Mouse (Mus musculus): Measurements from ENCODE around the gene Noto.

Noto gene

DNA sequence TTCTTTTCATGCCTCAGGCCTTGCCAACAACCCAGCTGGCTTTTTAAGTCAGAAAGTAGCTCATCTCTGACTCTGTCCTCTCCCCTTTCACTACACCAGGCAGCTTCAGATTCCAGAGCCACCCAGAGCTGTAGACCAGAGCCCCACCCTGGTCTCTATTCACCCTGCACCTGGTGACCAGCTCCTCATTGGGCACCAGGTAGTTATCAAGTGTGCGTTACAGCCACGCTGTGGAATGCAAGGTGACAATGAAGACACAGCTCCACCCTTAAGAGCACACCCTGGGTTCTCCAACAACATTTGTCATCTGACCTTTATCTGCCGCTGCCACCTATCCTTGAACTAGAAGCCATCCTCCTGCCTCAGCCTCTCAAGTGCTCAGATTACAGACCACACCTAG is 51.9 kb downstream of the Noto start:
- no peak for DNase-seq (ENCODE audit: low spot score in 2 of 2)

DNA sequence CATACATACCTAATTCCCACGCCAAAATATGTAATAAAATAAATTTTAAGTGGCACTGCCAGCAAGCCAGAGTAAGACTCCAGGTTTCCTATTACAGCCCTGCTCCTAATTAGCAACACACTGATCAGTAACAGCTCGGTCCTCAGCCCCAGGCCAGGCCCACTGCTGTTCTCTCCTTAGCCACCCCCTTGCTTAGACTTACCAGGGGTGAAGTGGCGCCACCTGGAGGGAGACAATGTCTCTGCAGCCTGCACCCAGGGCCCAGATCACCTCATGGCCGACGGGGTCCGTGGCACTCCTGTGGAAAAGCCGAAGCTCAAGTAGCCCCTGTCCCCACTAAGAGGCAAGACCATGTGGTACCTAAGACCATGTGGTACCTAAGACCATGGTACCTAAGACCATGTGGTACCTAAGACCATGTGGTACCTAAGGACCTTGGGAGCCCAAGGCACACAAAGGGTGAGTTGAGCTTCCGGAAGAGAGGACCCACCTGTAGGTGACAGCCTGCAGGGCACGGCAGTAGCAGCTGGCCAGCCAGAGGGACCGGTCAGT is 53.8 kb downstream of the Noto start:
- no peak for DNase-seq (ENCODE audit: low spot score in 2 of 2)

DNA sequence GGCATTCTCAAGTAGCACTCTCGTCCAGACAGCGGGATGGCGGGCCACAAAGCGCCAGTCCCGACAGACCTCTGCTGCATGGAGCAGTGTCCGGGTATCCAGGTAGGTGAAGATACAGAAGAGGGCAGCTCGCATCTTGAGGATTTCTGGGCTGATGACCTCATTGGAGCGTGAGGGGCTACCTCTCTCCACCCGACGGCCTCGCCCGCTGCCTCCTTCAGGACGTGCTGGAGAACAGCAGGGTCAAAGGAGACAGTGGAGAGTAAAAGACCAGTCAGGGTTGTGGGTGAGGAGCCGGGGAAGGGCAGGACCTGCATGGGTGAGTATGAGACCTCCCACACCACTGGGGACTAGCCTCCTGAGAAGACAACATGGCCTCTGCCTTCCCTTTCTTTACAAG is 54.7 kb downstream of the Noto start:
- DNase-seq (ENCODE audit: low spot score in 2 of 2) = no peak
